Mouse (Mus musculus) ES-E14 (cell line): Measurements from ENCODE around the gene Gnl3l.

Experiments used
- HCFC1 ChIP-seq: IDR thresholded peaks from 2 replicates; pipeline ENCODE4 v1.6.1; 2012; ENCODE audit warnings: low read length, inconsistent platforms, borderline replicate concordance; ENCODE audit not compliant: insufficient read depth
- MAFK ChIP-seq: IDR thresholded peaks from 2 replicates; pipeline ENCODE4 v1.6.1; 2014; ENCODE audit warnings: mild to moderate bottlenecking, low read depth, low read length, inconsistent platforms; ENCODE audit not compliant: insufficient read depth
- ZC3H11A ChIP-seq: IDR thresholded peaks from 2 replicates; pipeline ENCODE4 v1.6.1; 2012; ENCODE audit warnings: low read depth, mild to moderate bottlenecking, inconsistent platforms, low read length, borderline replicate concordance
- ZNF384 ChIP-seq: IDR thresholded peaks from 2 replicates; pipeline ENCODE4 v1.6.1; 2012; ENCODE audit warnings: low read depth, low read length, inconsistent platforms

DNA sequence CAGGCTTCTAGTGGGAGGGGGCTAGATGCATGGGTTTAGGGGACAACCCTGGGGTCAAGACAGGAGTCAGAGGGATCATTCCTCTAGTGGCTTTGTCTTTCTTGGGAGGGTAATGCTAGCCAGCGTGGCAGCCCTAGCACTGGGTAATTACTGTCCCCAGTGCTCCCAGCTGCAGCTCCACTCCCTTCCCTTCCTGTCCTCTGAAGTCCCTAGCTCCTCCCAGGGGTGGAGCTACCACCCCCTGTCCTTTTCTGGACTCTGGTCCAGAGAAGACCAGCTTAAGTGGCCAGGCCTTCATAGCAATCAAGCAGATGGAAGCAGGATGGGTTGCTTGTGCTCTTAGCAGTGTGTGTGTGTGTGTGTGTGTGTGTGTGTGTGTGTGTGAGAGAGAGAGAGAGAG, 38.4 kb upstream of the Gnl3l start:
- no peak for TF ChIP-seq MAFK
- TF ChIP-seq ZC3H11A, result no peak
- TF ChIP-seq ZNF384, result no peak
- TF ChIP-seq HCFC1, result no peak
